Mouse (Mus musculus): Measurements from ENCODE around the gene Kdf1. TPM values are rescaled to one million over a fixed set of nuclear protein-coding genes. Genes with fewer than 3 reads are reported as not detected.

The Kdf1 gene
- polyA plus RNA-seq, 1 experiment from 2014 or later = 0.50 TPM

GRCm38 (mm10) chr4:133532777-133533176 lies 14.0 kb downstream of the Kdf1 start:
- WGBS = 89% methylated on average over 3 of the region's 3 CpGs
- Histone ChIP-seq H3K4me1 (ENCODE audit: control insufficient read depth, insufficient read depth, low read depth, low read length) (no peaks in the 10 kb centered on the region), H3K27ac (ENCODE audit: low read depth, low read length) (no peak overlapping the region), H3K9ac (ENCODE audit: low read depth, low read length) (no peak overlapping the region), H3K4me2 (ENCODE audit: low read length) (no peak overlapping the region), H3K27me3 (replicated peaks; ENCODE audit: control insufficient read depth, insufficient read depth, low read length) (no peaks in the 10 kb centered on the region), H3K9me3 (ENCODE audit: control insufficient read depth, low read length) (no peaks in the 10 kb centered on the region), H3K36me3 (ENCODE audit: control insufficient read depth, insufficient read depth, low read length) (peaks cover 35% of the 10 kb centered on the region), H3K4me3 (ENCODE audit: low read length) (no peak overlapping the region)
- no peak for ATAC-seq

DNA sequence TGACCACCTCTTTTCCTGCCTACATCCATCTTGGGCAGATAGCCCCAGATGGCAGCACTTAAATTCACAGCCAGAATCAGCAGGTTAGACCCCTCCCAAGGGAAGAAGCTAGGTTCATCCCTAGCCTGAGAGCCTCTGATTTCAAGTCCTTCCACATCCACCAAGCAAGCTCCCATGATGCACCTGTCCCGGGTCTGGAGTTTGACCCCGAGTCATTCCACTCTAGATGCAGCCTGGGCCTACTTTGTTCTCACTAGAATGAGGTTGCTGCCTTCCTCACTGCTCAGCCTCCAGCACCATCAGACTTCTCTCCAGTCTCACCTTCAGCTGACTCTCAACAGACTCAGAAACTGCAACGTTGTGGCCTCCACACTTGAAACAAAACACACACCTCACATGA lies 17.3 kb downstream of the Kdf1 start:
- H3K27ac ChIP-seq (ENCODE audit: low read depth, low read length) = no peak overlapping the region
- H3K4me3 ChIP-seq (ENCODE audit: low read length) = no peak overlapping the region
- no peak overlapping the region for H3K4me2 ChIP-seq (ENCODE audit: low read length)
- peaks cover 32% of the 10 kb centered on the region for H3K36me3 ChIP-seq (ENCODE audit: control insufficient read depth, insufficient read depth, low read length)
- H3K9me3 ChIP-seq (ENCODE audit: control insufficient read depth, low read length) = no peaks in the 10 kb centered on the region
- WGBS = 87% methylated on average over 3 of the region's 3 CpGs
- H3K27me3 ChIP-seq (replicated peaks; ENCODE audit: control insufficient read depth, insufficient read depth, low read length) = no peaks in the 10 kb centered on the region
- no peaks in the 10 kb centered on the region for H3K4me1 ChIP-seq (ENCODE audit: control insufficient read depth, insufficient read depth, low read depth, low read length)
- ATAC-seq = no peak
- no peak overlapping the region for H3K9ac ChIP-seq (ENCODE audit: low read depth, low read length)

DNA sequence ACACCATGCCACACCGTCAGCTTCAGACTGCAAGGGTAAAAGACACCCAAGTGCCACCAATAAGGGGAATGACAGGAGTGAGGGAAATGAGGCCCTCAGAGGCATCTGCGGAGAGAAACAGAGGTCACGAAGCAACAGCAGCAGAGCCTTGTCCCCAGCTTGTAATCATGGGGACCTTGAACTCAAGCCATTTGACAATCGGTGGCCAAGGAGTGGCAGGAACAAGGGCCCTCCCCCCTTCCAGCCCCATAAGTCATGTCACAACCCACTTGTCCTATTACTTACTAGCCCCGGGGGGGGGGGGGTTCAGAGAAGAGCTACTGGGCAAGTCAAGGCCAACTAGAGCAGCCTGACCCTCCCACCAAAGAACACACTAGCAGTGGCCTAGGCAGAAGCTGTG lies 17.9 kb downstream of the Kdf1 start:
- 95% methylated on average over 5 of the region's 5 CpGs for WGBS
- H3K4me2 ChIP-seq (ENCODE audit: low read length) = no peak overlapping the region

DNA sequence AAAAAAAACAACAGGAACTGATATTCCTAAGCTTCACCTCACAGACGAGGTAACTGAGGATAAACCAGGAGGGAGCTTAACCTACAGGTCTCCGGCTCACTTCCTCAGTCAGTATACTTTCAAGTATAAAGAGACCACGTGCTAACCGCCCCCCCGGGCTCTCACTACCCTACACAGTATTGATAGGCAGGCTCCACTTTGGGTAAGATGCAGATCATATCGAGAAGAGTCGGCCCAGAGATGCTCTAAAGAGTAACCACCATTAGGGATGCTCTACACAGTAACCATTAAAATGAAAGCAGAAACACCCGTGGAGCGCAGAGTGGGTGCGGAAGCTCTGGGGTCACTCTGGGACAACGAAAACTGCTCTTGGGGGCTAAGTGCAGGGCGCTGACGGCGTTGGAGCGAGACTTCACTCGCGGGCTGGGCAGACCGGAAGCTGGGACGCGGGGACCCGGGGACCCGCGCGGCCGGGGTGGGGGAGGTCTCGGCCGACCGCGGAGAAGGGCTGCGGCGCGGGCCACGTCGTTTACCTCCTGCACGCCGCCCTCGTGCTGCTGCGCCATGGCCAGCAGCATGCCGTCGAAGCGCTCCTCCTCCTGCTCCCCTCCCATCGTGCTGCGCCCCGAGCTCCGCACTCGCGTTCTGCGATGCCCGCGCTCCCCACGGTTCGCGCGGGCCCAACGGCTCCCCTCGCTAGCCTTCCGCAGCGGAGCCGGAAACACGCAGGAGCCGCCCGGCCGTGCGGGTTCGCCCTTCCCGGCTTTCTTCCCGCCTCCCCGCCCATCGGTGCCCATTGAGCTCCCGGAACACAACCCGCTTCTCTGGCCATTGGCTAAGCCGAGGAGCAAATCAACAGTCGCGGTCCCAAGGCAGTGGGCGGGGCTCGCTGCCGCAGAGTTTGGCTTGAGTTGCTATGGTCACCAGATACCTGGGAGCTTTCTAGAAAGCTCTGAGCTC lies 26.8 kb downstream of the Kdf1 start, which contains the start of gene Nudc:
TSS of gene Nudc (minus strand) at position 725 of the 960 bp plus-strand sequence.
- ATAC-seq = peak; percentile 100
- Histone ChIP-seq H3K36me3 (ENCODE audit: control insufficient read depth, insufficient read depth, low read length) (peaks cover under 1% of the 10 kb centered on the region; the same call in 1 of the 2 replicates), H3K27me3 (replicated peaks; ENCODE audit: control insufficient read depth, insufficient read depth, low read length) (no peaks in the 10 kb centered on the region), H3K4me2 (ENCODE audit: low read length) (peak within 1 kb of the TSS; percentile 87), H3K9me3 (ENCODE audit: control insufficient read depth, low read length) (no peaks in the 10 kb centered on the region), H3K27ac (ENCODE audit: low read depth, low read length) (peak within 1 kb of the TSS; percentile 78), H3K4me3 (ENCODE audit: low read length) (peak within 1 kb of the TSS; percentile 80), H3K4me1 (ENCODE audit: control insufficient read depth, insufficient read depth, low read depth, low read length) (peaks cover 13% of the 10 kb centered on the region), H3K9ac (ENCODE audit: low read depth, low read length) (peak within 1 kb of the TSS; percentile 84)
- WGBS = under 1% methylated on average over 51 of the region's 77 CpGs

More for the DNA sequence above, 17.9 kb downstream of the Kdf1 start:
- ATAC-seq = no peak
- no peaks in the 10 kb centered on the region for H3K27me3 ChIP-seq (replicated peaks; ENCODE audit: control insufficient read depth, insufficient read depth, low read length)
- H3K27ac ChIP-seq (ENCODE audit: low read depth, low read length) = no peak overlapping the region
- no peak overlapping the region for H3K9ac ChIP-seq (ENCODE audit: low read depth, low read length)
- H3K4me3 ChIP-seq (ENCODE audit: low read length) = no peak overlapping the region
- no peaks in the 10 kb centered on the region for H3K4me1 ChIP-seq (ENCODE audit: control insufficient read depth, insufficient read depth, low read depth, low read length)
- H3K9me3 ChIP-seq (ENCODE audit: control insufficient read depth, low read length) = no peaks in the 10 kb centered on the region
- H3K36me3 ChIP-seq (ENCODE audit: control insufficient read depth, insufficient read depth, low read length) = peaks cover 28% of the 10 kb centered on the region

DNA sequence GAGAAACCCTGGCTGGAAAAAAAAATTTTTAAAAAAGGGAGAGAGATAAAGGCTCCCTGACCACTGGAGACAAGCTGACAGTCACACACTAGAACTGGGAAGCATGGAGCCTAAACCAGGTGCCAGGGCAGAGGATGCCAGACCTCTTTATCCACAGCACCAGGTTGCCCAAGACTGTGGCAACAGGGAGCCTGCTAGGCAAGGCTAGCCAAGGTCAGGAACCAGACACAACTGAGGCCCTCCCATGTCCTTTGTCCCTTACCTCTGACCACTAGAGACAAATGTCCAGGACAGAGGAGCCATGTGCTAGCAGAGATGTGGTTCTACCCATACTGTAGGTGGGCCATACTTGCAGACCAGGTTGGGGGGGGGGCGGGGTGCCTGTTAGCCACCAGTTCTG lies 33.3 kb downstream of the Kdf1 start:
- no peak overlapping the region for H3K4me2 ChIP-seq (ENCODE audit: low read length)
- H3K4me1 ChIP-seq (ENCODE audit: control insufficient read depth, insufficient read depth, low read depth, low read length) = no peaks in the 10 kb centered on the region
- no peak overlapping the region for H3K4me3 ChIP-seq (ENCODE audit: low read length)
- no peaks in the 10 kb centered on the region; the same call in 1 of the 2 replicates for H3K27me3 ChIP-seq (replicated peaks; ENCODE audit: control insufficient read depth, insufficient read depth, low read length)
- H3K9ac ChIP-seq (ENCODE audit: low read depth, low read length) = no peak overlapping the region
- WGBS = 100% methylated on average over 1 of the region's 1 CpGs
- no peaks in the 10 kb centered on the region for H3K9me3 ChIP-seq (ENCODE audit: control insufficient read depth, low read length)
- no peak for ATAC-seq
- H3K36me3 ChIP-seq (ENCODE audit: control insufficient read depth, insufficient read depth, low read length) = no peaks in the 10 kb centered on the region
- no peak overlapping the region for H3K27ac ChIP-seq (ENCODE audit: low read depth, low read length)

GRCm38 (mm10) chr4:133552768-133553447 lies 34.1 kb downstream of the Kdf1 start, which contains the start of gene Nr0b2:
TSS of gene Nr0b2 (plus strand) at chr4:133553376.
- Histone ChIP-seq H3K9ac (ENCODE audit: low read depth, low read length) (no peak within 1 kb of the TSS), H3K9me3 (ENCODE audit: control insufficient read depth, low read length) (no peaks in the 10 kb centered on the region), H3K4me1 (ENCODE audit: control insufficient read depth, insufficient read depth, low read depth, low read length) (no peaks in the 10 kb centered on the region), H3K4me2 (ENCODE audit: low read length) (no peak within 1 kb of the TSS), H3K4me3 (ENCODE audit: low read length) (no peak within 1 kb of the TSS), H3K27me3 (replicated peaks; ENCODE audit: control insufficient read depth, insufficient read depth, low read length) (no peaks in the 10 kb centered on the region; the same call in 1 of the 2 replicates), H3K36me3 (ENCODE audit: control insufficient read depth, insufficient read depth, low read length) (no peaks in the 10 kb centered on the region), H3K27ac (ENCODE audit: low read depth, low read length) (no peak within 1 kb of the TSS)
- ATAC-seq = no peak
- WGBS = 71% methylated on average over 10 of the region's 10 CpGs

GRCm38 (mm10) chr4:133553448-133554330 lies 34.9 kb downstream of the Kdf1 start:
- H3K4me1 ChIP-seq (ENCODE audit: control insufficient read depth, insufficient read depth, low read depth, low read length) = no peaks in the 10 kb centered on the region
- H3K9ac ChIP-seq (ENCODE audit: low read depth, low read length) = no peak overlapping the region
- no peak overlapping the region for H3K4me2 ChIP-seq (ENCODE audit: low read length)
- no peaks in the 10 kb centered on the region for H3K9me3 ChIP-seq (ENCODE audit: control insufficient read depth, low read length)
- no peaks in the 10 kb centered on the region for H3K36me3 ChIP-seq (ENCODE audit: control insufficient read depth, insufficient read depth, low read length)
- H3K4me3 ChIP-seq (ENCODE audit: low read length) = no peak overlapping the region
- H3K27ac ChIP-seq (ENCODE audit: low read depth, low read length) = no peak overlapping the region
- 76% methylated on average over 19 of the region's 19 CpGs for WGBS
- no peaks in the 10 kb centered on the region; the same call in 1 of the 2 replicates for H3K27me3 ChIP-seq (replicated peaks; ENCODE audit: control insufficient read depth, insufficient read depth, low read length)
- ATAC-seq = no peak

GRCm38 (mm10) chr4:133557041-133557717 lies 38.4 kb downstream of the Kdf1 start:
- H3K27ac ChIP-seq (ENCODE audit: low read depth, low read length) = no peak overlapping the region
- no peak overlapping the region for H3K4me3 ChIP-seq (ENCODE audit: low read length)
- H3K27me3 ChIP-seq (replicated peaks; ENCODE audit: control insufficient read depth, insufficient read depth, low read length) = no peaks in the 10 kb centered on the region; the same call in 1 of the 2 replicates
- H3K36me3 ChIP-seq (ENCODE audit: control insufficient read depth, insufficient read depth, low read length) = no peaks in the 10 kb centered on the region
- no peak overlapping the region for H3K9ac ChIP-seq (ENCODE audit: low read depth, low read length)
- WGBS = 31% methylated on average over 10 of the region's 10 CpGs
- H3K4me1 ChIP-seq (ENCODE audit: control insufficient read depth, insufficient read depth, low read depth, low read length) = no peaks in the 10 kb centered on the region
- H3K9me3 ChIP-seq (ENCODE audit: control insufficient read depth, low read length) = no peaks in the 10 kb centered on the region
- no peak for ATAC-seq
- H3K4me2 ChIP-seq (ENCODE audit: low read length) = no peak overlapping the region

All from hindbrain, embryonic 16.5 days (tissue).